In the genomic region with DNA sequence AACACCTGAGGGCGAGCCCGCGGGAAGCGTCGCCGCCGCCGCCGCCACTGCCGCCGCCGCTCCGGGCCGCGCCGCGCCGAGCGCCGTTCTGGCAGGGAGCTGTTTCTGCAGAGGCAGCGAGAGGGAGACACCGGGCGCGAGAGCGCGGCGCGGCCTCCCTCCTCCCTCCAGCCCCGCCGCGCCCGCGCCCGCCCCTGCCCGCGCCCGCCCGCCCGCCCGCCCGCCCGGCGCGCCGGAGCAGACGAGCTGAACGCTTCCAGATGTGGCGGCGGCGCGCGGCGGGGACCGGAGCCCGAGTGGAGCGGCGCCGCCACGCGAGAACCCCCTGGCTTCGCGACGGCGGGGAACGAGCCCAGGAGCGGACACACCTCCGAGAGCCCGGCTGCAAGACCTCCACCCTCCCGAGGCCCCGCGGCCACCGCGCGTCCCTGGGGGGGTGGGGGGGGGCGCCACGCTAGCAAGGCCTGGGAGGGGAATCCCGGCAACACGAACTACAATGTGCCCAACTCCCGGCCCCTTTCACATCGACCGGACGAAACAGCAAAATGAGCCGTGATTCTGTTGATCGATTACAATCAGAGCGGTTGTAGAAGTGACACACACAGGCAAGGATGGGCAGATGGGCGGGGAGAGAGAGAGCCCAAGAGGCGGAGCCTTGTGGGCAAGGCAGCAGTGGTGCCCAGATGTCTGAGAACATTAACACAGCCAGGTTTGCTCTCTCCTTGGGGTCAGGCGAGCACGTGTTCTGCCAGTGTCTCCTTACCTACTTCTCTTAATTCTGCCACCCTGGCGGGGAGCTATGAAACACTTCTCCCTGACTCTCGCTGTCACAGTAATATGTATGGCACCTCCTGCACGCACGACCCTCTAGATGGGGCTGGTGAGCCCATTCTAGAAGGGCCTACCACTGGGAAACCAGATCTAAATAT, we compare ENCODE assay signal across 8 mouse cellular contexts.
A peak's percentile ranks its signal among the peaks of the same experiment; 100 is the strongest.
DNase-seq lines count a peak whose midpoint lies in the region; ATAC-seq and TF ChIP-seq lines count a peak whose summit lies in the region.

No protein-coding gene starts in this region.

- TF ChIP-seq CTCF in lung, embryonic 14.5 days (IDR thresholded peaks at IDR 0.05; ENCODE audit: low read depth), result peak; percentile 81

- peak overlapping the region; percentile 63 for H3K4me3 ChIP-seq in hindbrain, embryonic 11.5 days (ENCODE audit: low read depth, low read length)
- peak overlapping the region; percentile 67 for H3K4me3 ChIP-seq in lung, embryonic 14.5 days (ENCODE audit: low read depth, low read length)

- H3K9me3 ChIP-seq in hindbrain, embryonic 11.5 days (ENCODE audit: control insufficient read depth, low read length), result no peaks in the 10 kb centered on the region
- H3K9me3 ChIP-seq in lung, embryonic 14.5 days (ENCODE audit: low read depth, low read length), result no peaks in the 10 kb centered on the region

- peak; percentile 82 for DNase-seq in ZHBTc4 (ENCODE audit: low read depth, low spot score)
- DNase-seq in cerebellum, adult 9-11 months, result peak; percentile 76
- peak; percentile 74 to 78 for DNase-seq in frontal cortex, postnatal 14 days (ENCODE audit: low spot score in 2 of 2)
- DNase-seq in hindbrain, embryonic 11.5 days (ENCODE audit: low spot score), result peak; percentile 84
- DNase-seq in layer of hippocampus, adult 9-11 months, result peak; percentile 69
- peak; percentile 90 for DNase-seq in lung, embryonic 14.5 days
- peak; percentile 33 for DNase-seq in ovary, adult 18-20 months (ENCODE audit: low spot score)
- DNase-seq in thymus, postnatal 36 days, result peak; percentile 57 to 61

- H3K36me3 ChIP-seq in hindbrain, embryonic 11.5 days (ENCODE audit: control insufficient read depth, insufficient read depth, low read length), result no peaks in the 10 kb centered on the region
- no peaks in the 10 kb centered on the region for H3K36me3 ChIP-seq in lung, embryonic 14.5 days (ENCODE audit: insufficient read depth)

- 1% methylated on average over 28 of the region's 93 CpGs for whole genome bisulfite sequencing in hindbrain, embryonic 11.5 days
- WGBS in lung, embryonic 14.5 days, result under 1% methylated on average over 63 of the region's 93 CpGs

- H3K4me2 ChIP-seq in hindbrain, embryonic 11.5 days (replicated peaks; ENCODE audit: low read depth, low read length), result peak overlapping the region; percentile 98
- peak overlapping the region; percentile 92 for H3K4me2 ChIP-seq in lung, embryonic 14.5 days

- peaks cover 28% of the 10 kb centered on the region for H3K27me3 ChIP-seq in hindbrain, embryonic 11.5 days (ENCODE audit: control insufficient read depth, insufficient read depth, low read length)
- H3K27me3 ChIP-seq in lung, embryonic 14.5 days (ENCODE audit: insufficient read depth, low read length), result peaks cover 22% of the 10 kb centered on the region; the same call in 1 of the 2 replicates

- no peaks in the 10 kb centered on the region for H3K4me1 ChIP-seq in hindbrain, embryonic 11.5 days (replicated peaks; ENCODE audit: control insufficient read depth, insufficient read depth, low read length)
- H3K4me1 ChIP-seq in lung, embryonic 14.5 days (ENCODE audit: insufficient read depth), result no peaks in the 10 kb centered on the region

- H3K27ac ChIP-seq in hindbrain, embryonic 11.5 days (ENCODE audit: low read depth, low read length), result peak overlapping the region; percentile 82
- H3K27ac ChIP-seq in lung, embryonic 14.5 days (ENCODE audit: low read depth), result peak overlapping the region; percentile 90

- H3K9ac ChIP-seq in hindbrain, embryonic 11.5 days (ENCODE audit: low read depth, low read length), result peak overlapping the region; percentile 81
- peak overlapping the region; percentile 82 for H3K9ac ChIP-seq in lung, embryonic 14.5 days

- peak; percentile 79 for ATAC-seq in hindbrain, embryonic 11.5 days (ENCODE audit: low FRiP score)
- peak; percentile 80 for ATAC-seq in lung, embryonic 14.5 days (ENCODE audit: insufficient read depth)

Comparison
In these comparisons a context has a peak if more than half of its experiments do, and no peak if none do; other contexts are left out.
1. Peak in every context shown above with its lines: DNase-seq, ATAC-seq, H3K4me3 ChIP-seq and H3K27ac ChIP-seq.
2. DNase-seq: peak in every context shown above with its lines; median percentile 90 in lung, embryonic 14.5 days; 84 in hindbrain, embryonic 11.5 days; 82 in ZHBTc4; 76 in cerebellum, adult 9-11 months; 76 in frontal cortex, postnatal 14 days; 69 in layer of hippocampus, adult 9-11 months; 59 in thymus, postnatal 36 days; 33 in ovary, adult 18-20 months.